Mouse (Mus musculus): ENCODE results near the gene Gm4131. TPM values are rescaled to one million over a fixed set of nuclear protein-coding genes. Genes with fewer than 3 reads are reported as not detected.
A peak's percentile ranks its signal among the peaks of the same experiment; 100 is the strongest.

Gene Gm4131
- polyA plus RNA-seq, 1 experiment from 2014 or later = not detected

DNA sequence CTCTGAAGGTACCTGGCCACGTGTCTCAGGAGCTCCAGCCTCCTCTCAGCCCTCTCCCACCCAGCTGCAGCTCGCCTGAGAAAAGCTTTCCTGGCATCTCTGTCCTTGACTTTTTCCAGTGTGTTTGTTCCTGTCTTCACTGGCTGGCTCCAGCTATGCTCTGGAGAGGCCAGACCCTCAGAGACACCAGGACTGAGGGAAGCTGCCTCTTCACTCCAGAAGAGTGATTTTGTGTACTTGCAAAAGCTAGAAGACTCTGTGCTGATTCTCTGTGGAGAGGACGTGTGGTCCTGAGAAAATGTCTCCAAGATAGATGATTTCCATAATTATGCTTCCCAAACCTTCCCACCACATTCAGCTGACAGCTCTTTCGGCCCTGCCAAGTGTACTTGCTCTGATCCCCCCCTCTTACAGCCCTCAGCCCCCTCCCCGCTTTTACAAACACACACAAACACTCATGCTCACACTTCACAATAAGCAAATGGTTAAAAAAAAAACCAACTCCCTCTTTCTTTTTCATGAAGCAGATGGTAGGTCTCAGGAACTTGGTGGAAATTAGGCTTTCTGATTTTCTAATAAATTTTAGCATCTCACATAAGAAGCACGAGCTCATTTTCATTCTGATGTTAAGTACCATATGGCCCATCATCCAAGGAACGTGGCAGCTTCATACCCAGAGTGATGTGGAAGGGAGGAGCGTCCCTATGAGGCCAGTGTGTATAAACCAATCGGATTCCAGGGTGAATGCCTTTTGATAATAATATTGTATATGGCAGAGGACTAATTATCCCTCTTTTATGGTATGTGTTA is 111.8 kb downstream of the Gm4131 start:
- Histone ChIP-seq H3K9ac (0 out of 2 replicates have a peak overlapping the region, but pooled peaks have one; percentile 6), H3K4me2 (peak overlapping the region; percentile 20), H3K27me3 (no peaks in the 10 kb centered on the region; the same call in 1 of the 2 replicates), H3K27ac (replicated peaks) (peak overlapping the region; percentile 83), H3K36me3 (no peaks in the 10 kb centered on the region), H3K9me3 (no peaks in the 10 kb centered on the region), H3K4me1 (replicated peaks) (peaks cover 42% of the 10 kb centered on the region), H3K4me3 (no peak overlapping the region)
- ATAC-seq (ENCODE audit: low read depth) = peak; percentile 82
- WGBS = 46% methylated on average over 9 of the region's 9 CpGs

DNA sequence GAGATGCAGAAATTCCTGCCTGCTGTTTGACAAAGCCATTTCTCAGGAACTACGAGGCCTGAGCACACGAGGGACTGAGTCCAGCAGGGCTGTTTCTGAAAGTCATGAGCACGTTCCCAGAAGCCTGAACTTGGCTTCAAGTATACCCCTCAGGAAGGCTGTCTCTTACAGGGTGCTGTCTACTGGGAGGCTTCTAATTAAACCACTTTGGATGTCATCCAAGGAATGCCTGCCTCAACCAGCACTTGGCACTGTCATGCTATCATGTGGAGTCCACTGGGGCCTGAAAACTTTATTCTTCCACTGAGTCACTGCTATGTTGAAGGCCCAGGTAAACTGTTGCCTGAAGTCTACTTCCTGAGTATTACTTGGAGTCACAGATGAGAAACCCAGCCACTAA is 112.6 kb downstream of the Gm4131 start:
- ATAC-seq (ENCODE audit: low read depth) = no peak
- Histone ChIP-seq H3K36me3 (no peaks in the 10 kb centered on the region), H3K9ac (no peak overlapping the region), H3K27ac (replicated peaks) (peak overlapping the region; percentile 83), H3K4me2 (no peak overlapping the region), H3K9me3 (no peaks in the 10 kb centered on the region), H3K27me3 (no peaks in the 10 kb centered on the region), H3K4me3 (no peak overlapping the region), H3K4me1 (replicated peaks) (peaks cover 42% of the 10 kb centered on the region)
- 56% methylated on average over 3 of the region's 3 CpGs for WGBS

DNA sequence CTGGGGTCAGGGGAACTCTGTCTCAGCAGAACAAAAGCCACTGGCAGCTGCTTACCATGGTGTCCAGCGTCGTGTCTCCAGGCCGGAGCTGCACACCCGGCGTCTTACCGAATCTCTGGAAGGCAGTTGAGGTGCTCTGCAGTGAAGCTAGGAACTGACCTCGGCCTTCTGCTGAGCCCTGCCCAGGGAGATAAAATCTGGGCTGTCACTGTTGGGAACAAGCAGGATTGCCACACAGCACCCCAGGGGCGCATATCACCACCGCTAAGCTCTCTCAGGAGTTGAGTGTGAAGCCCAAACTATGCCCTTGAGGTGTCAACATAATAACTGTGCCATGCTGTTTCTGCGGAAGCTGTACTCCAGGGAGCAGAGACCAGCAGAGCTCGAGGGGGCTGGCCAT is 113.4 kb downstream of the Gm4131 start:
- Histone ChIP-seq H3K27me3 (no peaks in the 10 kb centered on the region), H3K4me2 (no peak overlapping the region), H3K27ac (replicated peaks) (no peak overlapping the region), H3K36me3 (no peaks in the 10 kb centered on the region), H3K4me1 (replicated peaks) (peaks cover 42% of the 10 kb centered on the region), H3K9ac (no peak overlapping the region), H3K9me3 (no peaks in the 10 kb centered on the region), H3K4me3 (no peak overlapping the region)
- no peak for ATAC-seq (ENCODE audit: low read depth)
- 69% methylated on average over 11 of the region's 11 CpGs for WGBS

DNA sequence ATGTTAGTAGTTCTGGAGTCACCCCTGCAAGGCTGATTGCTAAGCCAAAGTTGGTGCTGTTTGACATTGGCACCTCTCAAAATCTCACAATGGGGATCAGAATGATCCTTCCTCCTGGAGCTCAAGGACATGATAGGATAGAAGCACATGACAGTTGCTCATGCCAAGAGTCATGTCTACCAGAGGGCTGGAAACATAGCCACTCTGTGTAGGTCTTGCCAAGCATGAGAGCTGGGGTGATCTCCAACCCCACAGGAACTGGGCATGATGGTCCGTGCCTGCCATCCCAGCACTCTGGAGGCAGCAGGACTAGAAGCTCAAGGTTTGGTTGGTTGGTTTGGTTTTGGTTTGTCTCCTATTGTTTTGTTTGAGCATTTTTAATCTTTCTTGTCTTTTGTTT is 116.0 kb downstream of the Gm4131 start:
- H3K27ac ChIP-seq (replicated peaks) = no peak overlapping the region
- no peaks in the 10 kb centered on the region for H3K27me3 ChIP-seq
- ATAC-seq (ENCODE audit: low read depth) = no peak
- H3K4me2 ChIP-seq = no peak overlapping the region
- peaks cover 29% of the 10 kb centered on the region for H3K4me1 ChIP-seq (replicated peaks)
- 86% methylated on average over 1 of the region's 1 CpGs for WGBS
- H3K4me3 ChIP-seq = no peak overlapping the region
- H3K36me3 ChIP-seq = no peaks in the 10 kb centered on the region
- H3K9ac ChIP-seq = no peak overlapping the region
- H3K9me3 ChIP-seq = no peaks in the 10 kb centered on the region

DNA sequence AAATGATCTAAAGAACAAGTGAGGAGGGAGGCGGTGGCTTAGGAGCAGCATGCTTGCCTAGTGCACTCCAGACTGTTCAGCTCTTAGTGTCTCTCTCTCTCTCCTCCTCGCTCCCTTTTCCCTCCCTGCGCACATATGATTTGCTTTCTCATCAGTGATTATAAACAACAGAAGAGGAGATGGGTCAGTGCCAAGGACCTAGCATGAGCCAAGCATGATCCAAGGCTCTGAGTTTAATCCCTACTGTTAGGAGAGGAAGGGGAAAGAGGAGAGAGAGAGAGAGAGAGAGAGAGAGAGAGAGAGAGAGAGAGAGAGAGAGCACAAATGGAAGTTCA is 119.5 kb downstream of the Gm4131 start:
- H3K9me3 ChIP-seq = no peaks in the 10 kb centered on the region
- no peaks in the 10 kb centered on the region for H3K27me3 ChIP-seq
- no peak overlapping the region for H3K9ac ChIP-seq
- H3K4me1 ChIP-seq (replicated peaks) = 0 out of 2 replicates have a peak, but pooled peaks cover 7% of the 10 kb centered on the region
- H3K36me3 ChIP-seq = no peaks in the 10 kb centered on the region
- H3K27ac ChIP-seq (replicated peaks) = no peak overlapping the region
- WGBS = 79% methylated on average over 3 of the region's 3 CpGs
- no peak overlapping the region for H3K4me3 ChIP-seq
- ATAC-seq (ENCODE audit: low read depth) = no peak
- no peak overlapping the region for H3K4me2 ChIP-seq

DNA sequence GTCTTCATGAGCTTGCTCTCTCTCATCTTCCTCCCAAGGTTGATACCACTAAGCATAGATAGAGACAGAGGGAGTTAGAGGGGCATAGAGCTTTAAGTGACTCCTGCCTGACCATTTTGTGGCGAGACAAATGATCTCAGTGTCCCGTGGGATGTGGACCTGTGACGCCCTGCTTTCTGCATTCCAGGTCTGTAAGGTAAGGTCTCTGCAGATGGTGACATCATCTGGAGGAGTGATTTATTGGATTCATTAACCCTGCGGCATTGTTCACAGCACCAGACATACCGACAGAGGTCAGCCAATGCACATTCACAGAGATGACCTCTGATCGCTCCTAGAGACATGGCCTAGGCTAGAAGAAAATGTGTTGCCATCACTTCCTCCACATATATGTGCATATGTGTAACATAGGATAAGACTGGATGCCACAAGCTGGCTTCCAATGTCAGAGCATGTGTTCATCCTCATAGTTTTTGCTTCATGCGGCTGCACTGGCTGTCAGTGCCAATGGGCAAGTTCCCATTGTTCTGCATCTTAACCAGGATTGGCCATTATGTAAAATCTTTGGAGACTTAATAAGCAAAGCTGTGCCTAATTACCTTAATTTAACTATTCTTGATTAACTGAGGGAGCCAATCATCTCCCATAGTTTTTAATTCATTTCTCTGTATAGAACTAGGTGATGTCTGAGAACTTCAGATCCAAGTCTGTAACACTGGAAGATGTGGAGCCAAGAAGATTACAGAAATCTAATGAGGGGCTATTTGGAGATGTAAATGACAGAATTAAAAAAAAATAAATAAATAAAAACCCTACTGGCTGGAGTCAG is 120.1 kb downstream of the Gm4131 start:
- H3K27ac ChIP-seq (replicated peaks) = no peak overlapping the region
- no peak for ATAC-seq (ENCODE audit: low read depth)
- WGBS = 57% methylated on average over 7 of the region's 7 CpGs

DNA sequence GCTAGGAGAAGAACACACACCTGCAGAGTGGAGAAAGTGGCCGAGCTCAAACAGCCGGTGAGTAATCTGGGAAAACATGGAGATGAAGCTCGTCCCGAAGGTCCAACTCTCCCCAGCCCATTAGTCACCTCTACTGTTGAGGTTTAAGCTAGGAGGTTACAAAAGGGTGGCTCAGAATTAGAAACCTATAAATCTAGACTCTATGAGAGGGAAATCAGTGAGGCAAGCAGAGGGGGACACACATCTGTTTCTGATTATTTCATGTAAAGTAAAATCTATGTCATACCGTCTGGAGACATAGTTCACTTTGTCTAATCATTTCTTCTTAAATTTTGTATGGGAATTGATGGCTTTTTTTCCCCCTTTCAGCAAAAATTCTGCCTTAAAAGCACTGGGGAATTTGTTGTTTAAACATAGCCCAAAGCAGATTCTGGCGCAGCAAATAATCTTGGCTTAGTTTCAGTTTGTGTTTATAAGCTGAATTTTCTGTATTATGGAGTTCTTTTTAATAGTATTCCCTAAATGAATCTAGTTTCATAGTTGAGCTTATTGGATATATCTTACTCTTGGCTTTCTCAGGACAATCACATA is 122.8 kb downstream of the Gm4131 start:
- 0 out of 2 replicates have a peak, but pooled peaks cover 7% of the 10 kb centered on the region for H3K4me1 ChIP-seq (replicated peaks)
- H3K9me3 ChIP-seq = no peaks in the 10 kb centered on the region
- no peak overlapping the region for H3K4me2 ChIP-seq
- ATAC-seq (ENCODE audit: low read depth) = no peak
- WGBS = 72% methylated on average over 6 of the region's 6 CpGs
- no peak overlapping the region for H3K27ac ChIP-seq (replicated peaks)
- H3K9ac ChIP-seq = no peak overlapping the region
- no peaks in the 10 kb centered on the region for H3K27me3 ChIP-seq
- H3K36me3 ChIP-seq = no peaks in the 10 kb centered on the region
- no peak overlapping the region for H3K4me3 ChIP-seq

More for the DNA sequence above, 120.1 kb downstream of the Gm4131 start:
- no peak overlapping the region for H3K4me3 ChIP-seq
- 0 out of 2 replicates have a peak, but pooled peaks cover 7% of the 10 kb centered on the region for H3K4me1 ChIP-seq (replicated peaks)
- H3K4me2 ChIP-seq = no peak overlapping the region
- no peaks in the 10 kb centered on the region for H3K36me3 ChIP-seq
- H3K9me3 ChIP-seq = no peaks in the 10 kb centered on the region
- H3K27me3 ChIP-seq = no peaks in the 10 kb centered on the region
- no peak overlapping the region for H3K9ac ChIP-seq

DNA sequence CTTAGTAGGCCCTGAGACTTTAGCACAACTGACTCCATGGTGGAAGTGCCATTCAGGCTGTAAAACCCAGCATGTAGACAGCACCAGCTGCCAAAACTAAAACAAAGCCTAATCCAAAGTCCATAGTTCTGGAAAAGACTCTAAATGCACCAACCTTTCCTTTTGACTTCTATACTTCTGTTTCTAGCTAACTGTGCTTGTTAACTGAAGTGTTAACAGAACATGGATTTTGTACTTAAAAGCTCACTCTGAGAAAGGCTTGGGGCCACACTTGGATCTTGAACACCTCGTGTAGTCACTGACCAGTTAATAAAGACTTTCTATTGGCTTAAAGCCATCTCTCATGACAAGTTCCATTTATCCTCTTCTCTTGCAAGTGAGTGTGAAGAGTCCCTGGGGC is 123.8 kb downstream of the Gm4131 start:
- no peak for ATAC-seq (ENCODE audit: low read depth)
- Histone ChIP-seq H3K9ac (no peak overlapping the region), H3K4me1 (replicated peaks) (0 out of 2 replicates have a peak, but pooled peaks cover 7% of the 10 kb centered on the region), H3K4me2 (no peak overlapping the region), H3K27me3 (no peaks in the 10 kb centered on the region), H3K4me3 (no peak overlapping the region), H3K27ac (replicated peaks) (no peak overlapping the region), H3K36me3 (no peaks in the 10 kb centered on the region), H3K9me3 (no peaks in the 10 kb centered on the region)
- WGBS = 79% methylated on average over 1 of the region's 1 CpGs

DNA sequence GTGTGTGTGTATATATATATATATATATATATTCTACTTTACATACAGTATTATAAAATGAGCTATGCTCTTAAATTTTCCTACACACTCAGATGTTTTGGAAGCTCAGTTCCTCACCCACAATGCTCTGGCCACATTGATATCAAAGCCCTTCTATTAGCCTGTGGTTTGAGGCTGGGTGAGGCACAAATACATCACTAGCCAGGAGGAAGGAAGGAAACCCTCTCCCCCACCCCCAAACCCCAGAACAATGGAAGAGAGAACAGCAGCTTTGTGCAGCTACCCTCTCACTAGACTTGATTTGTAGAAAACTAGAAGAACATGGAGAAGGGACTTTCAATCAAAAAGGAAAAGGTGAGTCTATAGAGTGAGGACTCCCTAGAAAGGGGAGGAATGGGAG is 126.7 kb downstream of the Gm4131 start:
- Histone ChIP-seq H3K27ac (replicated peaks) (no peak overlapping the region), H3K4me2 (no peak overlapping the region), H3K27me3 (no peaks in the 10 kb centered on the region), H3K9me3 (no peaks in the 10 kb centered on the region), H3K4me1 (replicated peaks) (no peaks in the 10 kb centered on the region), H3K9ac (no peak overlapping the region), H3K4me3 (no peak overlapping the region), H3K36me3 (no peaks in the 10 kb centered on the region)
- no peak for ATAC-seq (ENCODE audit: low read depth)

DNA sequence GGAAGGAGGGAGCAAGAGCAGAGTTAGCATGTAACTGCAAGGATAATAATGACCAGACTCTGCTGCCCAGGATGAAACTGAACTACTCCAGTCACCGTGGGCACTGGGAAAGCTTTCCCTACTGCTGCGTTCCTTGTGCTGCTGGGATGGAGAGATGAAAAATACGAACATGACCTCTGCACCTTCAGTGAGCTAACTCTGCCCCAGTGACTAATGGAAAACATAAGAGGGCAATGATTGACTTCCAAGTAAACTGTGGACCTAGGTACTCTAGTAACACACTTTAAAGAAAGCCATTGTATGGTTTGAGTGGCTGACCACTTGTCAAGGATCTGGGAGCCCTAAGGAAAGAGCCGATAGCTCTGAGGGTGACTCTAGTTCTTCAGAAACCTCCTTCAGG is 128.5 kb downstream of the Gm4131 start:
- no peak for ATAC-seq (ENCODE audit: low read depth)
- Histone ChIP-seq H3K9ac (no peak overlapping the region), H3K4me3 (no peak overlapping the region), H3K27me3 (no peaks in the 10 kb centered on the region), H3K36me3 (no peaks in the 10 kb centered on the region), H3K9me3 (no peaks in the 10 kb centered on the region), H3K4me1 (replicated peaks) (no peaks in the 10 kb centered on the region), H3K27ac (replicated peaks) (no peak overlapping the region), H3K4me2 (no peak overlapping the region)
- WGBS = 88% methylated on average over 4 of the region's 4 CpGs

DNA sequence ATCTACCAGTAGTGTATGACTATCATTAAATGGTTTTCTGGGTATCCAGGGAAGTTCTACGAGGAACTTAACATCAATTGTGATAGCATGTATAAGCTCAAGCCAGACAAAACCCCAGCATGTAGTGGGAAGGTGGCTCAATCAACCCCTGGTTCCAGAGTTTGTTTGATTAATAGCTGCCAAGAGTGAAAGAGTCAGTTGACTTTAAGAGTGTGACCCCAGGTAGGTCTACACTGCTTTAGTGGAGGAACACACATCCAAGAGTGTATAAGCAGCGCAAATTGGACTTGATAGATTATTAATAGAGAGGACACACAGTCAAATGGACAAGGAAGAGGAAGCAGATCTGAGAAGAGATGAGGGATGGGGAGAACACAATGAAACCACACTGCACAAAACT is 128.9 kb downstream of the Gm4131 start:
- no peaks in the 10 kb centered on the region for H3K4me1 ChIP-seq (replicated peaks)
- H3K9me3 ChIP-seq = no peaks in the 10 kb centered on the region
- no peaks in the 10 kb centered on the region for H3K36me3 ChIP-seq
- H3K9ac ChIP-seq = no peak overlapping the region
- no peak for ATAC-seq (ENCODE audit: low read depth)
- no peak overlapping the region for H3K27ac ChIP-seq (replicated peaks)
- no peak overlapping the region for H3K4me2 ChIP-seq
- H3K27me3 ChIP-seq = no peaks in the 10 kb centered on the region
- WGBS = 81% methylated on average over 2 of the region's 2 CpGs
- no peak overlapping the region for H3K4me3 ChIP-seq

DNA sequence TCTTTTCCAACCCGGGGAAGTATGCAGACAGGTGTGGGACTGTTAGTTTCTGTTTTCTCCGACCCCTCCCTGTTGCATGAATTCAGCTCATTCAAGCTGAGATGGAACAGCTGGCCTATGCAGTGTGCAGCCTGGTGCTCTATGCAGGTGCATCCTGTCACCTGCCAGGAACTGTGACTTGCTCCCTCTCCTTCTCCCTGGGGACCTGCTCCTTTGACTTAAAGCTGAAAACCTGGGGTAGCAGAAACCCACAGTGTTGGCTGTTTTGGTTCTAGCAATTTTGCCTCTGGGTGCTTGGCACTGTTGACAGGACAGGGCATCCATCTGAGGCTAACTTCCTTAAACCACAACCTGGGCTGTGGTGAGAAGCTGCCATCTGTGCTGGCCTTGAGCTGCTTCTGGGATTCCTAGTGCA is 141.4 kb downstream of the Gm4131 start:
- Histone ChIP-seq H3K4me1 (replicated peaks) (no peaks in the 10 kb centered on the region; the same call in 1 of the 2 replicates), H3K27ac (replicated peaks) (no peak overlapping the region), H3K9ac (no peak overlapping the region), H3K36me3 (no peaks in the 10 kb centered on the region), H3K4me3 (no peak overlapping the region), H3K9me3 (no peaks in the 10 kb centered on the region), H3K4me2 (no peak overlapping the region), H3K27me3 (no peaks in the 10 kb centered on the region)
- no peak; the same call in 1 of the 2 replicates for ATAC-seq (ENCODE audit: low read depth)
- WGBS = 70% methylated on average over 2 of the region's 2 CpGs
